Mouse (Mus musculus) cerebellum, adult 2 months (tissue): ENCODE measurements at regions not wholly inside any gene's neighbourhood (a gene's known extent, or its start where the extent isn't known, plus 50 kb on each side); places are given as distances from the start of the nearest gene placed in this dataset.

Experiments
- CTCF ChIP-seq: fragments of 200-500 bp; IDR thresholded peaks from 2 replicates; pipeline ENCODE4 v1.5.1; 2011; ENCODE audit warnings: low read depth, mild to moderate bottlenecking, control low read depth, low read length, moderate library complexity, borderline replicate concordance; ENCODE audit not compliant: insufficient read depth
- POLR2A ChIP-seq: fragments of 200-500 bp; IDR thresholded peaks from 2 replicates; pipeline ENCODE4 v1.6.1; 2011; ENCODE audit warnings: low read length, control low read depth, borderline replicate concordance; ENCODE audit not compliant: insufficient read depth

DNA sequence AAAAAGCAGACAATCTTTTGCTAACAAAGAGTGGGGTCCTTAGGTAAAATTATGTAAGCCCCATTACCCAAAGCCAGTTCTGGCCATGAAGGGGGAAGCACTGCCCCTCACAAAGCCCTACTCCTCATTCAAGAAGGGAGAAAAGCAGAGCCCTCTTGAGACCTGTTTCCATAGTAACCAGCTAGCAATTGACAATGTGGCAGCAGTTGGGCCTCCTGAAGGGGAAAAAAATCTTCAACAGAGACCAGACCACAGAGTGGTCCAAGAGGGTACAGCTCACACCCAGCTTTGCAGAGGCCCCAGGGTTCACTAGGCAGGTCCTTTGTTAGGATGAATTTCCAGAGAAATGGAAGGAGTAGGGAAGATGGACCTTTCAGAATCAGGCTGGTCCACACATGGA is 271.8 kb downstream of the Tox3 start:
- TF ChIP-seq CTCF (no peak), POLR2A (no peak)
